Mouse (Mus musculus): ENCODE measurements around the gene Zbtb48.

DNA sequence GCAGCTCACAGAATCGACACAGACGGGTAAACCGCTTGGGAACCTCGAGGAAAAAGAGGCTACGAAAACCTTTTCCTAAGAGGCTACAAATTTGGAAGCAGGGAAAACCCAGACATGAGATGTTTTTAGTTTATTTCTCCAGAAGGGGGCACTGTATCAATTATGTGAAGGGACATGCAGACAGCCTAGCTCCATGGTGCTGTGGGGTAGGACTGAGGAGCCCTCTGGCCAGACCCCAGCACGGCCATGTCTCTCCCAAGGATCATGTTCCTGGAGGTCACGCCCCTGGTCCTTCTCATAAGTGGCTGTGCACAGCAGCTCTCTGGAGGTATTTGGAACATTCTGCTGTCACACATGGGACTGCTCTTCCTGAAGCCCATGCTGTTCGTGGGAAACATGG is 46.8 kb downstream of the Zbtb48 start:
- TF ChIP-seq CTCF (IDR thresholded peaks at IDR 0.05; ENCODE audit: low read depth) = no peak
- no peak for TF ChIP-seq EP300 (IDR thresholded peaks at IDR 0.05; ENCODE audit: low read depth)
